Mouse (Mus musculus) bone marrow, adult 2 months (tissue): ENCODE measurements around the gene Gpn3.

Source experiments
- CTCF ChIP-seq: fragments of 200-500 bp; IDR thresholded peaks from 2 replicates; pipeline ENCODE4 v1.5.1; 2011; ENCODE audit warnings: low read length, control low read depth; ENCODE audit not compliant: control insufficient read depth, insufficient read depth
- POLR2A ChIP-seq: fragments of 200-500 bp; IDR thresholded peaks from 2 replicates; pipeline ENCODE4 v1.6.1; 2011; ENCODE audit warnings: low read depth, mild to moderate bottlenecking, control low read depth, low read length, borderline replicate concordance; ENCODE audit not compliant: control insufficient read depth

DNA sequence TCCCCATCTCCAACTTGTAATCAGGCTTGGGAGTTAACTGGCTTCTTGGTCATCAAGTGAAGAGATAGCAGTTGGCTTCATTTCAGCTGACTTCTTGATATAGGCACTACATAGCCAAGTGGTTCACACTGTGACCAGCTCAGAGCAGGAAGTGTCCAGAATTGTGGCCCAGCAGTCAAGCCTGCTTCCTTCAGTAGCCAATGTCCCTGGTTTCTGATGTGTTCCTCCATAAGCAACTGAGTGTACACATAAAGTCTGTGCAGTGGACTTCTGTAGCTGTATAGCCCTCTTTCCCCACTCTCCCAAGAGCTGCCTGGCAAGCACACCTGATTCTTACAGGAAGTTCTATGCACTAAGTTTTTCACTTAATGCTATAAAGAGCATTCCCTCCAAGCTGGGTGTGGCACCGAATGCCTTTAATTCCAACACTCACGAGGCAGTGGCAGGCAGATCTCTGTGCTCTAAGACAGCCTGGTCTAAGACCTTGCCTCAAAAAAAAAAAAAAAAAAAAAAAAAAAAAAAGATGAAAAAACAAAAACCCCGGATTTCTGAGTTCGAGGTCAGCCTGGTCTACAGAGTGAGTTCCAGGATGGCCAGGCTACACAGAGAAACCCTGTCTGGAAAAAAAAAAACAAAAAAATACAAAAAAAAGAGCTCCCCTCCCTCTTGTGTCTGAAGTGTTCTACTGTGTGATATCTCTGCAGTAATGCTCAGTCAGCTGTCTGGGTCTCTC is 5.6 kb downstream of the Gpn3 start:
- no peak for TF ChIP-seq CTCF
- no peak for TF ChIP-seq POLR2A
